Mouse (Mus musculus) cerebellum, adult 2 months (tissue): ENCODE data around the gene Slc35f2. TPM values are rescaled to one million over a fixed set of nuclear protein-coding genes. Genes with fewer than 3 reads are reported as not detected.

ENCODE experiments used
- DNase-seq, 2 experiments: peaks; one replicate each; pipeline ENCODE4 v3.0.0; 2021
- H3K27ac ChIP-seq: fragments of 200-500 bp; 2 replicates; pipeline ENCODE4 v1.5.1; 2012; ENCODE audit warnings: low read length, control low read depth, inconsistent platforms; ENCODE audit not compliant: insufficient read depth
- H3K27me3 ChIP-seq: fragments of 200-500 bp; 2 replicates; pipeline ENCODE4 v1.6.1; 2012; ENCODE audit warnings: inconsistent platforms, mild to moderate bottlenecking, low read length, moderate library complexity; ENCODE audit not compliant: control insufficient read depth, insufficient read depth
- H3K4me1 ChIP-seq: fragments of 200-500 bp; 2 replicates; pipeline ENCODE4 v1.6.1; 2011; ENCODE audit warnings: low read length; ENCODE audit not compliant: control insufficient read depth, insufficient read depth
- H3K4me3 ChIP-seq: fragments of 200-500 bp; replicated peaks from 2 replicates; pipeline ENCODE3; 2011; ENCODE audit warnings: mild to moderate bottlenecking, low read depth, low read length, control low read depth; ENCODE audit not compliant: insufficient read depth
- CTCF ChIP-seq: fragments of 200-500 bp; IDR thresholded peaks from 2 replicates; pipeline ENCODE4 v1.5.1; 2011; ENCODE audit warnings: low read depth, mild to moderate bottlenecking, control low read depth, low read length, moderate library complexity, borderline replicate concordance; ENCODE audit not compliant: insufficient read depth
- POLR2A ChIP-seq: fragments of 200-500 bp; IDR thresholded peaks from 2 replicates; pipeline ENCODE4 v1.6.1; 2011; ENCODE audit warnings: low read length, control low read depth, borderline replicate concordance; ENCODE audit not compliant: insufficient read depth
- WGBS: fragments of 180-500 bp; shearing (Covaris S2); methylation state at CpG from one replicate; pipeline ENCODE4 v1.1.7; 2018; 5-methylcytosine and 5-hydroxymethylcytosine counted together
- polyA plus RNA-seq: library from polyadenylated mRNA; depleted of rRNA; stranded (reverse); fragments of >200 nt; gene quantifications from 2 replicates; pipeline ENCODE4 v1.2.3, GENCODE M21; 2012; rRNA removed

Gene Slc35f2
- 5.4 and 6.0 TPM in 2 replicates for polyA plus RNA-seq

DNA sequence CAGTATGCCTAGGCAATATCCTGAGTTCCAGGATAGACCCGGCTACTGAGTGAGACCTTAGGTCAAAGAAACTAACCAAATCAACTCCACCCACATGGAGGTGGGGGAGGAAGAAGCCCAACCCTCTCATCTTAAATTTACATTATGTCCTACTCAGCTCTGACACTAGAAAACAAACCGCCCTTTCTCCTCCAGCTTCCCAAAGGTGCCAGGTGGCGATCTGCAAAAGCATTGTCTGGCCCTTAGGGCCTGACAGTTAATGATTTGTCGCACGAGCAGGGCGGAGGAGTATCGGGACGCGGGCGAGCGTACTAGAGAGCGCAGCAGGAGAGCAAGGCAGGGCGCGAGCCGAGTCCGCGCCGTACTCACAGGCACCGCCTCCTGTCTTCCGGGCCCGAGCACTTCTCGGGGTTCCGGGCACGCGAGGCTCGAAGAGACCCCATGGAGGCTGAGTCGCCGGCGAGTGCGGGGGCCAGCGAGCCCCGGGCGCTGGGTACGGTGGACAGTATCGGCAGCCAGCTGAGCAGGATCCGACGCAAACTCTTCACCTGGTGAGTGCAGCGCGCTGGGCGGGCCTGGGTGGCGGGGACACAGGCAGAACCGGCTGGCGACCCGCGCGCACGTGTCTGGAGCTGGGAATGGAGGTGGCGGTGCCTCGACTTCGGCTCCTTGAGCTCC lies at the start of gene Slc35f2:
Slc35f2 (plus strand) TSS at position 195 of the 678 bp plus-strand sequence.
- Histone ChIP-seq H3K27ac (no peak within 1 kb of the TSS), H3K4me1 (no peaks in the 10 kb centered on the region), H3K4me3 (peak within 1 kb of the TSS; percentile 42), H3K27me3 (no peaks in the 10 kb centered on the region)
- TF ChIP-seq POLR2A, result no peak
- no peak for TF ChIP-seq CTCF
- under 1% methylated on average over 50 of the region's 50 CpGs for WGBS
- DNase-seq, result peak; percentile 17 to 45

GRCm38 (mm10) chr9:53740829-53741404 lies 30.4 kb upstream of the Slc35f2 start:
- Histone ChIP-seq H3K27ac (no peak overlapping the region), H3K27me3 (no peaks in the 10 kb centered on the region), H3K4me3 (no peak overlapping the region), H3K4me1 (no peaks in the 10 kb centered on the region)
- no peak for TF ChIP-seq CTCF
- no peak for TF ChIP-seq POLR2A
- no peak for DNase-seq
- WGBS, result 52% methylated on average over 3 of the region's 3 CpGs

GRCm38 (mm10) chr9:53750411-53750810 lies 20.9 kb upstream of the Slc35f2 start:
- no peaks in the 10 kb centered on the region for H3K27me3 ChIP-seq
- H3K27ac ChIP-seq, result no peak overlapping the region
- H3K4me1 ChIP-seq, result no peaks in the 10 kb centered on the region
- WGBS, result 84% methylated on average over 13 of the region's 13 CpGs
- no peak for TF ChIP-seq CTCF
- TF ChIP-seq POLR2A, result no peak
- no peak overlapping the region for H3K4me3 ChIP-seq
- DNase-seq, result no peak

GRCm38 (mm10) chr9:53750899-53751298 lies 20.4 kb upstream of the Slc35f2 start:
- no peaks in the 10 kb centered on the region for H3K27me3 ChIP-seq
- no peaks in the 10 kb centered on the region for H3K4me1 ChIP-seq
- no peak overlapping the region for H3K4me3 ChIP-seq
- H3K27ac ChIP-seq, result no peak overlapping the region
- 48% methylated on average over 5 of the region's 5 CpGs for WGBS
- no peak for DNase-seq
- TF ChIP-seq CTCF (peak; percentile 21; the same call in 1 of the 2 replicates), POLR2A (no peak)

DNA sequence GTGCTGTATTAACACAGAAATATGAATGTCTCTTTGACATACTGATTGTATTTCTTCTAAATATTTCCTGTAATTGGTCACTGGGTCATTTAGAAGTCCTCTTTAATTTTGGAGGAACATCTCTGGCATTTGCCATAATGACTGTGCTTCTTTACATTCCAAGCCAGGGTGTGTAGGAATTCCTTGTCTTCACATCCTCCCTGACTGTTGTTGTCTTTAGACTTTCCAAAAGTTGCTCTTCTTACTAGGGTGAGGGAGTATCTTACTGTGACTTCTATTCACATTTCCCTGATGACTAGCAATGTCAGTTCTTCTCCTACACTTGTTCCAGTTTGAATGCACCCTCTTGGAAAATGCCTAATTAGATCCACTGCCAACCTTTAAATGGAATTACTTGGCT lies 16.5 kb upstream of the Slc35f2 start:
- no peaks in the 10 kb centered on the region for H3K4me1 ChIP-seq
- H3K4me3 ChIP-seq, result no peak overlapping the region
- no peak for TF ChIP-seq POLR2A
- no peak for TF ChIP-seq CTCF
- H3K27me3 ChIP-seq, result no peaks in the 10 kb centered on the region
- DNase-seq, result no peak
- H3K27ac ChIP-seq, result no peak overlapping the region

DNA sequence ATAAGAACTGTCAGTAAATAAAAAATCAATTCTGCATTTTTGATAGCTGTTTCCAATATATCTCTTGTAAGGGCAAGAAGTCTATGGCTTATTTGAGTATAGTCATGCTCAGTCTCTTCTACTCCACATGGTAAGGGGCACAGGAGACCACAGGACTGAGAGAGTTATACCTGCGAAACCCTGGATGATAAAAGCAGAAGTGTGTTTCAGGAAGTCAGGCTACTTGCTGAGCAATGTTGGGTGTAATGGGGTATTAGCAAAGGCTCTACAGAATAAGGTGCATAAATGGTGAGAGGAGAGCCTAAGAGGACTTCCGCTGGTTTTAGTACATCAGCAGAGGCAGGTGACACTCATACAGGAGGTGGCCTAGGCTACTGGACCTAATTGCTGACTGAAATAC lies 13.2 kb upstream of the Slc35f2 start:
- Histone ChIP-seq H3K27me3 (no peaks in the 10 kb centered on the region), H3K4me1 (no peaks in the 10 kb centered on the region), H3K27ac (no peak overlapping the region), H3K4me3 (no peak overlapping the region)
- 99% methylated on average over 2 of the region's 2 CpGs for WGBS
- TF ChIP-seq POLR2A, result no peak
- TF ChIP-seq CTCF, result no peak
- no peak for DNase-seq

GRCm38 (mm10) chr9:53764697-53765096 lies 6.6 kb upstream of the Slc35f2 start:
- Histone ChIP-seq H3K4me1 (no peaks in the 10 kb centered on the region), H3K4me3 (no peak overlapping the region)
- 89% methylated on average over 8 of the region's 8 CpGs for WGBS

GRCm38 (mm10) chr9:53768486-53768885 lies 2.9 kb upstream of the Slc35f2 start:
- Histone ChIP-seq H3K27ac (no peak overlapping the region), H3K27me3 (no peaks in the 10 kb centered on the region), H3K4me1 (no peaks in the 10 kb centered on the region), H3K4me3 (no peak overlapping the region)
- WGBS, result 89% methylated on average over 5 of the region's 5 CpGs
- no peak for TF ChIP-seq POLR2A
- no peak for TF ChIP-seq CTCF
- no peak for DNase-seq

More at GRCm38 (mm10) chr9:53764697-53765096, 6.6 kb upstream of the Slc35f2 start:
- TF ChIP-seq POLR2A (no peak), CTCF (no peak)
- no peaks in the 10 kb centered on the region for H3K27me3 ChIP-seq
- no peak overlapping the region for H3K27ac ChIP-seq
- no peak for DNase-seq
